Mouse (Mus musculus): ENCODE data around the gene Pidd1. TPM values are rescaled to one million over a fixed set of nuclear protein-coding genes. Genes with fewer than 3 reads are reported as not detected.

Gene Pidd1
- total RNA-seq (2015): 14.2 and 14.4 TPM in 2 replicates
- total RNA-seq (2017): 9.7 and 11.2 TPM in 2 replicates

DNA sequence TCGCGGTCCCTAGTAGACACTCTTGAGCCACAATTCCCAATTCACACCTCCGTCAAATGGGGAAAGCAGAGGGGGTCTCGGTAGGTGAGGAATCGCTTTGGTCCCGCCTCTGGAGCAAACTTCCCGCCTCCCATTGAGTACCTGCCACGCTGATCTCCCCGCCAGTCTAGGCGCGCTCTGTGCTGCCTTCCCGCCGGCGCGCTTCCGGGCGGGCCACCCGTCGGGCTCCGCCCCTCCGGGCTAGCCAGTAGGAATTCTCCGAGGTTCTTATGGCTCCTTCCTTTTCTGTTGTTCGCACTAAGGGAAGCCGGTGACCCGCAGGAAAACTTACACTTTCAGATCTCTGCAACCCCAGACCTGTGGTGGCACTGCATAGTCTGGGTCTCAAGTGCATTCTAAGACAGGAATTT is at the start of gene Pidd1:
Gene Pidd1, minus strand, starts transcription at position 198 of the 410 bp plus-strand sequence.
- peak; percentile 48 for ATAC-seq (replicated peaks; ENCODE audit: poor library complexity)

DNA sequence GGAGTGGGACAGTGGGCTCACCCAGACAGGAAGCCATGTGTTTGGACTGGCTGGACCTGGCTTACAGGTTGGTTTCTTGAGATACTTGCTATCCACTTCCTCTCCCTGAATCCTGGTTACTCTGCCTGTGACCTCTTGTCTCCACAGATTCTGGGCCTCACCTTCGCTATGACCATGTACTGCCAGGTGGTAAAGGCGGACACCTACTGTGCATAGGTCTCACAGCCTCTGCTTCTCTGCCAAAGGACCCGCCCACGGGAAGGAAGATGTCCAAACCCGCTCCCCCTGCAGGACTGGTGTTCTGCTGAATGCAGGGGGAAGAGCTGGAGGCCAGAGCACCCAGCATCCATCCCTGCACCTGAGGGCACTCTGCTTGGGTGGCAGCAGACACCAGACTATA is 48.9 kb upstream of the Pidd1 start:
- no peak for ATAC-seq (replicated peaks; ENCODE audit: poor library complexity)

DNA sequence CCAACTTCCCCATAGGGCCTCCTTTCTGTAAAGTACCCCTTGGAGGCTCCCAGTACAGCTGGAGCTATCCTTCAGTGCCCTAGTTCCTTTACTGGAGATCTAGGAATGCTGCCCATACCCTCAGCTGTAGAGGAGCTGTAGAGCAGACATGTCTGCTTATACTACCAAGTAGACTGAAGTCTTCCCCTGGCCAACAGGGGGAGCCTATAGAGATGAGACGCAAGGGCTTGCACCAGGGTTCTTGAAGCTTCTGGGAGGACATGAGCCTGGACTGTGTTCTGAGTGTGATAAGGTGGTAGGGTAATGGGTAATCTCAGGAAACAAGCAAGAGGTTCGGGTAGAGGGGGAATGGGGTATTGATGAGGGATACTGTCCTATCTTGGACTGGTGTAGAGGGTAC is 47.3 kb upstream of the Pidd1 start:
- ATAC-seq (replicated peaks; ENCODE audit: poor library complexity): peak; percentile 80

DNA sequence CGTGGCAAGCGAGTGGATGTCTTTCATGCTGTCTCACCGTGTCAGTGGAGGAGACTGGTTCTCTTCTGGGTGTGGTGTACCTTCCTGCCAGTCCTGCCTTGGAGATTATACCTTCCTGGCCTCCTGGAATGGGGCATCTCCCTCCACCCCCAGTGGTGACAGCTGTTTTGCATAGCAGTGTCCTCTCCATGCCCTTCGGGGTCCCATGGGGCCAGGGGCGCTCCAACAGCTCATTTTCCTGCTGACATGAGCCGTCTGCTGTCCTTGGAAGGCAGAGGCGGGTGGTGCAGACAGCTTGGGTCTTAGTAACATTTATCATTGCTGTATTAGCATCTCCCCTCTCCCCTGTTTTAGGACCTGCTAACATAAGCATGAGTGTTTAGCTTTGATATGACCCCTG is 43.3 kb upstream of the Pidd1 start:
- no peak for ATAC-seq (replicated peaks; ENCODE audit: poor library complexity)

DNA sequence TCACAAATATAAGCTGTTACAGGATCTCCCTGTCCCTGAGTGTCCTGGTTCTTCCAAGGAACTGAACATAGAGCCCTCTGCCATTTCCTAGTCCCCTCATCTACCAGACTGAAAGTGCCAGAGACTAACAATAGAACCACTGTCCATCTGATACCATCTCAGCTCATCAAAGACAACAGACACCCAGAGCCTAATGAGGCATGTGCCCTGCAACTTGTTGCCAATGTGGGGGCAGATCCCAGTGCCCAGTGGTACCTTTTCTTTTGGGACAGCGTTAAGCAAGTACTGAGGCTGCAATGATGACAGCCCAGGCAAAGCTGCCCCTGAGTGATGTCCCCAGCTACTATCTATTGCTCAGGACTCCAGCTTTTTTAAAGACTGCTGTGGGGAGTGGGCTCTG is 42.4 kb upstream of the Pidd1 start:
- no peak for ATAC-seq (replicated peaks; ENCODE audit: poor library complexity)

DNA sequence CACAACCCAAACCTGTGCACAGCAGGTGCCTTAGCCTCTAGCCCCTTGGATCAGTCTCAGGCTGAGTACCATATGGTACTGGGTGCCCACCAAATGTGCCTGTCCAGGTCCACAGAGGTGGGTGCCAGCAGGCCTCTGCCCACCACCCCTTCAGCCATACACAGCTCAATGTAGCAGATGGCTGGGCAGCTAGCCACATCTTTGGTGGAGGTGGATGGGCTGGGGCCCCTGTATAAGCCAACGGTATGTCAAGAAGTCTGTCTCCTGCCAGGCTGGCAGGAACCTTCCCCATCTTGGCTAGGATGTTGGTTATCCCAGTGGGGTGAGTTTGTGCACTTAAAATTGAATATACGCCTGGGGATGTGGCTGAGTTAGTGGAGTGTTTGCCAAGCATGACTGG is 41.8 kb upstream of the Pidd1 start:
- no peak for ATAC-seq (replicated peaks; ENCODE audit: poor library complexity)

DNA sequence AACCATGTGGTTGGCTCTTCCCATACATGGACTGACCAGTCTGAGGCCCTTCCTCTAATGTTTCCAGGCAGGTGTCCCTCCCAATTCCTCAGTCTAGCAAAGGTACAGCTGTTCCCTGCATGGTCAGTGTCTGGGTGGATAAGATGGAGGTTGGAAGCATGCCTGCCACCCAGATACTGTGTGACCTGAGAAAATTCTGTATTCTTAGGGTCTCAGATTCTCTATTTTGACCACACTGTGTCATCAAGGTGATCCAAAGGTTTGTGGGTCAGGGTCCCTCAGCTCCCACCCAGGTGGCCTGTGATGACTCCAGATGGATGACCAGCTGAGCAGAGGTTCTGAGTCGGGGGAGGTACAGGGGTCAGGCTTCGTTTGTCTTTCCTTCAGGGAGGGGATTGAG is 41.4 kb upstream of the Pidd1 start:
- ATAC-seq (replicated peaks; ENCODE audit: poor library complexity): no peak

DNA sequence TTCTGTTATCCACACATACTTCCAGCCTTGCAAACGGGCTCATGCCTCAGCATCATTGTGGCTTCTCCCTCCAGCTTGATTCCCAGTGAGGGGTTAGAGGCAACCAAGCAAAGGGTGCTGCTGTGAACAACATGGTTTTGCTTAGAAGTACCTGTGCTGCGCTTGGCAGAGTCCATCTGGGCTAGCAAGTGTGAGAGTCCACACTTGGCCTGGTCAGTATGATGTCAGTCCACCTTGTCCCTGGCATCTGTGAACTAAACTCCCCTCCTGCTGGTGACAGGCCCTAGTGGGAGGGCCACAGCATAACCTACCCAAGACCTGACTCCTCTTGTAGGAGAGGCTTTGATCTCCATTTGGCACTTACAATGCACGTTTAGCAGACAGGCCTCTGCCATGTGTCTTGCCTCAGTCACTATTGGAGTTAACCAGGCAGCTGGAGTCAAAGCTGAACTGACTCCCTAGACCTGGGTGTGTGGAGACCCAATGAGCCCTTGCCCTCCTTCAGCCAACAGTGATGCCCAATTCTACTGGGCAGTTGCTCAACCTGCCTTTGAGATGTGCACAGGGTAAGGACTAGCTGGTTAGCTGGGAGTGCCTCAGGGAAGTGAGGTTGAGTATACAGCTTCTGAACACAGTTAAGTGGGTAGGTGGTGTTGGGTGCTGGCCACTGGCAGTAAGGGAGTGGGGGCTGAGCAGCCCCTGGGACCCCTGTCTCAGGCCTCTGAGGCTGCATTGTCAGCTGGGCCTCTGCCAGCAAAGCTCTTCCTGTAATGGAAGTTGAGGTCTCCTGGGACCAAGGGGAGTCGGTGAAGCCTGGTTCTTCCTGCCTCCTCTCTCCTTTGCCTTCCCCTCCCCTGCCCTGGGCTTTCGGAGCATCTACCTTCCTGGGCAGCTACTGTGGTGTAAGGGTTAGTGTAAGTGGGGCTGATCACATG is 40.6 kb upstream of the Pidd1 start:
- ATAC-seq (replicated peaks; ENCODE audit: poor library complexity): no peak

DNA sequence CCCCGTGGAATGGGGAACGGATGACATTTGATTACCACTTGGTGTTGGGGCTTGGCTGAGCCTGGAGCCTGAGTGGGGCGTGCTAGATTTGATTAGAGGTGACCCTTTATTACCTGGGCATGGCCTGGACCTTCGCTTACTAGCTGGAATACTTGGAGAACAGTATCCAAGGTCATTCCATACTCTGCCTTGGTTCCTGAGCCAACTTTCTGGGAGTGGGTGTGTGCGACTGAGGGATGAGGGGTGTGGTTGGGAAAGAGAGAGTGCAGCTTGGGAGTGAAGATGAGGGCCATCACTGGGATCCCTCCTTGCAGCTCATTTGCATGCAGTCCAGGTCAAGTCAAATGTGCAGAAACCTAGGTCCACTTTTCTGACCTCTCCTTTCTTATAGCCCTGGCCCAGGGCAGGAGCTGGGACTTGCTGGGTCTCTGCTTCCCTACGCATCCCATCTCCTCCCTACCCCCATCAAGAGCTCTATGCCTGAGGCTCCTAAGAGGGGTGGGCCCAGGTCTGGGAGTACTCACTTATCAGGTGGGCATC is 39.4 kb upstream of the Pidd1 start:
- ATAC-seq (replicated peaks; ENCODE audit: poor library complexity): no peak

DNA sequence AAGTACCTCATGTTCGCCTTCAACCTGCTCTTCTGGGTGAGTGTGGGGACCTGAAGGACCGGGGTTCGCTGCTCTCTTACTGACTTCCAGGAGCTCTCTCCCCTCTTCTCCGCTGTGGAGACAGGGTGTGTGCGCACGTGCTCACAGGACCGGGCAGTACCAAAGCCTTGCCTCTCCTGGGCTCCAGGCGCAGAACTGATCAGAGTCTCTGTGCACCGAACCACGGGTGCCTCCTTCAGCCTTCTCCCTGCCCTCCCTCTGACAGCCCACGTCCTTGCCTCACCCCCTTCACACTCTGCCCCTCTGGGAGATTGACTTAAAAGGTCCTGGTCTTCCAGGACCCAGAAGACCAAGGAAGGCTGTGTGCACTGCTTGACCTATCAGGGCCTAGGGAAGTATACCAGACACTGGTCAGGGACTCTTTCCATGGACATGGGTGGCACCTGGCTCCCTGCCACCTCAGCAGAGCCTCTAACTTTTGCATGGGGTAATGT is 38.8 kb upstream of the Pidd1 start:
- ATAC-seq (replicated peaks; ENCODE audit: poor library complexity): no peak

DNA sequence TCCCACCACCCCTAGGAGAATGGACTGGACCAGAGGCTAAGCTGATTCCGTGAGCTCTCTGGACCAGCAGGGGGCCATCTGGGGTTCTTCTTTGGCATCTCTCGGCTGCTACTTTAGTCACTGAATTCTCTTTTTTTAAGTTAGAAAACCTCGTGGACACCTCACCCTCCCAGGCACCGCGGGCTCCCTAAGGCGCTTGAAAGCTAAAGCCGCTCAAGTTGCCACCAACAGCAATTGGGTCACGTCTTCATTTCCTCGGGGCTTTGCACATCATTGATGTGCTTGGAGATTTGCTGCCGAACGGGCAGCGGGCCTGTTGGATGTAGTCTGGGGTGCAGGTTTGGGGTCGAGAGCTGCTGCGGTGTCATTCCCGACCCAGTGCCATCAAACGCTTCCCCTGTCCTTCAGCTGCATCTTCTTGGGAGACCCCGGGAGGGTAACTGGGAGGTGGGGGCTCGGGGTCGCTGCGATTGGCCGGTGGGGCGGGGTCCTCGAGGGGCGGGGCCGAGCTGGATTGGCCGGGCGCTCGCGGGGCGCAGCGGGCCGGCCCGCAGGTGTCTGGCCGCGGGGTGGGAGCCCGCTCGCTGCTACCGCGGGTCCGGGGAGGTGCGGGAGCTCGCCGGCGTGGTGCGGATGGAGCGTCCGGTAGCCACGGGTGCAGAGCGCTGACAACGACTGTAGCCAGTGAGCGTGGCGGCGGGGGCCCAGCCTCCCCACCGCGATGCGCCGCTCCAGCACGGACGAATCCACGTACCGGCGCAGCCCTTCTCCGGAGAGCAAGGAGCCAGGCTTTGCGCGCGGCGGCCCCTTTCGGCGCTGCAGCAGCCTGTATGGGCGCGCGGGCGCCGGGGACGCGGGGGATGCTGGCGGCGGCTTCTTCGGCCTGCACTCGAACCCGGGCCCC is 37.9 kb upstream of the Pidd1 start:
- ATAC-seq (replicated peaks; ENCODE audit: poor library complexity): peak; percentile 27

DNA sequence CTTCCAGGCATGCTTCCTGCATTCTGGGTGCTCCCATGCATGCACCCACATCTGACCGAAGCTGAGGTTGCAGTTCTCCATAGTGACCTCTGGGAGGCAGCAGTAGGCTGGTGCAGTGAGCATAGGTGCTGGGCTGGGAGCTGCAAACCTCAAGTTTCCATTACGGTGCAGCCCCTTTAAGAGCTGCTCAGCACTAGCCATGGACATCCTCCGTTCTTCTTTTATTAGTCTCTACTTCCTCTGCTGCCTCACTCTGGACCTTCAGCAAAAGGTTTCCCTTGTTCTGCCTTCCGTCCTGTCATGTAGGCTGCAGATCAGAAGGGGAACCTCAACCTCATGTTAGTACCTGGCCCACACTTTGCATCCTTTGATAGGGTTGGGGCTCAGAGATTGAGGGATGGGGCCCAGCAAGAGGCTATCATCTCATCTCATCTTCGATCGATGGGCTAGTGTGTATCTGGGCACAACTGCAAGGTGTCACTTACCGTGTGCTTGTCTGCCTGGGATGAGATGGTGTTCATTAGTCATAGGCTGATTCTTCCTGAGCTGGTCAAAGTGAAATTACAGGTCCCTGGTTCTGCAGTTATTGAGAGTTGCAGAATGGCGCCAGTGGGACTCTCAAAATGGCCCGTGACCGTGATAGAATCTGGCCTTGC is 37.1 kb upstream of the Pidd1 start:
- peak; percentile 75 for ATAC-seq (replicated peaks; ENCODE audit: poor library complexity)

DNA sequence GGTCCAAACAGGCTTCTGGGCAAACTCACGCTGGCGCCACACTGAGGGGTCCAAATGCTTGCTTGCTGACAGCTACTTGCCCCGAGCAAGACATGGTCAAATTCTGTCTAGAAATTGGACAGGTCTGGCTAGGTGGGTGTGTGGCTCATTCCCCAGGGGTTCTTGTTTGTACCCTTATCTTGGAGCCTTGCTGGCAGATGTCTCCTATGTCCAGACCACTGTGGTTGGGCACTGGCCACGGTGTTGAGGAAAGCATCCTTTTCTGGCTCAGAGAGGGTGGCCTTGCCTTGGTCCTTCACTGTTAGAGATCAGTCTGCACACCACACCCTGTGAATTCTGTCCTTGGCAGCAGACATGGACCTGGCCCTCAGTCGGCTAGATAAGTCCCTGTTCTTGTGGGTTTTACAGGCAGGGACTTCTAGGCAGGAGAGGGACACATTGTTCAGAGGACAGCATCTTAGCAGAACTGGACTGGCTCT is 34.5 kb upstream of the Pidd1 start:
- no peak for ATAC-seq (replicated peaks; ENCODE audit: poor library complexity)

DNA sequence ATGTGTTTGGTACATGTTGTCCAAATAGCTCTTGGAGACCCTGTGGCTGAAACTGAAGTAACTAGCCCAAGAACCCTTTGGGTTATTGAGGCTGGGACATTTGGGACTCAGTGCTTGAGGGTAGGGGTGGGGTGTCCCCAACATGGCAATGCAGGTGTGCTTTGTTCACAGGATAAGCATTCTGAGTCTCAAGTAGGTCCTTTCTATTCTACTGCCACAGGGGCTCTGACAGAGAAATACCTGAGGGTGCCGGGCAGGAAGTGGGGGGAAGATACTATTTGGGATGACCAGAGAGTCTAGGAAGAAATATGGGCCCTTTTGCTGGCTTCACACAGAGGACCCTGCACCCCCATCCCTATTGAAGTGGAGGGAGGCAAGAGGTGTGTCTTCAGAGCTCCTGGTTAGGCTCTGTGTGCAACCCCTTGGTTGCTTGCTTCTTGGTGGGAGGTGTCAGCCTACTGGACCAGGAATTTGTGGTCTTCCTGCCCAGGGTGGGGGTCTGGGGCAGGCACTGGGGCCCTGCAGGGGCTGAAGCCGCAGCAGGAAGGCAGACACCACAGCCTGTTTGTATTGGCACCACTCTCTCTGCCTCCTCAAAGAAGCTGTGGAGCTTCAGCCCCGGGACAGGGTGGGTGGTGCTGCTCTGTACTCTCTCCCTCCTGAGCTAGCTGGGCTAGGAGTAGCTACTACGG is 33.9 kb upstream of the Pidd1 start:
- no peak for ATAC-seq (replicated peaks; ENCODE audit: poor library complexity)

DNA sequence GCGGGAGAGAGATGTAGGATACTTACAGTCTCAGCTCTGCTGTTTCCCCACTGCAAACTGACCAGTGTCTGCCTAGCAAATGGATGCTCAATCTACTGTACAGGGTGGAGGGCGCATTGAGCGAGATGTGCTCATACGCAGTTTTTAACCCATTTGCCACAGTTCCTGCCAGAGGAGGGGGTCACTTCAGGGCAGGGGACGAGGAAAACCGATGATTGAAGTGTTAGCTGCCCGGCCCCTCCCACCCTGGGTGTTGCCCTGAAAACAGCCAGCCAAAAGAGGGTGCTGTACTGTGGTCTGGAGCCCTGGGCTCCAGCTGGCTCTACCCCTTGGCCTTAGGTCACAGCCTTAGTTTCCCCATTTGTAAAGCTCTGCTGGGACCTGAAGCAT is 33.2 kb upstream of the Pidd1 start:
- peak; percentile 9; the same call in 1 of the 2 replicates for ATAC-seq (replicated peaks; ENCODE audit: poor library complexity)

DNA sequence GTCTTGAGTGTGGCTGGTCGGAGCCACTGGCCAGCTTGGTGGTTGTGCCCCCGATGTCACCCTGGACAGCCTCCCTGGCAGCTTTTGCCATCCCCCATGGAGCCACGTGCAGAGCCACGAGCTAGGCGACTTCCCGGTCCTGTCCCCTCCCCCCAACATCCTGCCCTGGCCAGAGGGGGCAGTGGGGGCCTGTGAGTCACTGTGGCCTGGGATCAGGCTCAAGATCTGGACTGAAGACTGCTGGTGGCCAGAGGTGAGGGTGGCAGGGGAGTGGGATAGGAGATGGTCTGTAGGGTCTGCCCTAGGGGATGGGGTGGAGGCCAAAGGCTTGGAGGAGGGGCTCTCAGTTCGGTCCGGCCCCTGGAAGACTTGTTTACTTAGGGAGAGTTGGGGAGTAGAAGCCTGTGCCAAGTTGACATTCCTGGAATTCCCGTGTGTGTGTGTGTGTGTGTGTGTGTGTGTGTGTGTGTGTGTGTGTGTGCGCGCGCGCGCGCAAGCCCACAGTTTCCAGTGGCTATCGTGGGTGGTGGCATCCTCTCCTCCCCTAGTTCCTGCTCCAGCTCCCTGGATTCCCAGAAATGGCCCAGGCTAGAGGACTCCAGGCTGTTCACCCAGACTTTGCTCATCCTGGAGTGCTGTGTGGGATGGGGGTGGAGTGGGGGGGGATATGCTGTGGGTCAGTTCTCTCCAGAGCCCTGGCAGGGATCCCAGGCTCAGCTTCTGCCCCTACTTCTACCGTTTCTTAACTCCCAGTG is 32.6 kb upstream of the Pidd1 start:
- peak; percentile 29 for ATAC-seq (replicated peaks; ENCODE audit: poor library complexity)

DNA sequence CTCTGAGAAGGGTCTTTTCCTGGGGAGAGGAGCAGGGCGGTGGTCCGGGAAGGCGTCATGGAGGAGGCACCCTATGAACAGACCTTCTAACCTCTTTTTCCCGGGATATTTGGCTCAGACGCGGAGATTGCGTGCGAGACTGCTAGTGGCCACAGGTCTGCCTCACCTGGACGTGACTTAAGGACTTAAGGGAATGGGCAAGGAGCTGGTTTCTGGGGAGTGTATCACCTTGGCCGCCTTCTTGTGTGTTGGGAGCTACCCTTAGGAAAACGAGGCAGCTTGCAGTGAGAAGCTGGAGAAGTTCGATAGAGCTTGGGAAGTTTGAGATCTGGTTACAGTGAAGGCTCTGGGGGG is 32.0 kb upstream of the Pidd1 start:
- ATAC-seq (replicated peaks; ENCODE audit: poor library complexity): no peak

DNA sequence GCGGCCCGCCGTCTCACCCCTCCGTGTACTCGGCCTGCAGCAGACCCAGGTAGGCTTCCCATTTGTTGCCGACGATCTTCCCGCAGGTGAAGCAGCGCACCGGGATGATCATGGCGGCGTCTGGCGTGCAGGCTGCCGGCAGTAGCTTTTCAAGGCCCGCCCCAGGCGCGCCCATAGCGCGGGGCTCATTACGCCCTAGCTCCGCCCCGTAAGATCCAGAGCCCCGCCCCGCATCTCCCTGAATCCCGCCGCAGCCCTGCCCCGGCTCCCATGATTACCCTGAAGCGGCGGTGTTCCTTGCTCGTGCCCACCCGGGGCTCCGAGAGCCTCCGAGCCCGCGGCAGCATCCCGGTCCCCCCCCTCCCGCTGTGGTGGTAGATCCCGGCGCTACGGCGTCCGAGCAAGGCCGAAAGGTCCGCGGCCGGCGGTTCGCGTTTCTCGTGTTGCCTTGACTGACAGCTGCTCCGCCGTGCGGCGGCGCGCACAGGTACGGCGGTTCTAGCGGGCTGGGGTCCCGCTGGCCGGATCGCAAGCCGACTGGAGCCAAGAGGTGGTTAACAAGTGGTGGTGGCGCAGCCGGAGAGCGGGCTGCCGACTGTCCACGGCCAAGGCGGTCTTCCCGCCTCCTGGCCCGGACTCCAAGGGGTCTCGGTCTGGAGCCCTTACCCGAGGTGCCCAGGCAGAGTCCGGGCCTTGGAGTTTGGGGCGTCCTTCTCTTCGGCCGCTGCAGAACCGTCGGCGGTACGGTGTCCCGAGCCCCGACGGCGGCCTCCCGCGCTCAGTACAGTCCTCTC is 31.4 kb upstream of the Pidd1 start, which contains the start of the genes Polr2l and Tspan4:
Gene Polr2l, minus strand, starts transcription at position 122 of the 794 bp plus-strand sequence.
Gene Tspan4, plus strand, starts transcription at position 230 of the 794 bp plus-strand sequence.
- ATAC-seq (replicated peaks; ENCODE audit: poor library complexity): peak; percentile 63
